Mouse (Mus musculus): Measurements from ENCODE around the gene Vipr1.

The Vipr1 gene

GRCm38 (mm10) chr9:121681191-121681590 is 38.7 kb downstream of the Vipr1 start:
- no peak for DNase-seq

DNA sequence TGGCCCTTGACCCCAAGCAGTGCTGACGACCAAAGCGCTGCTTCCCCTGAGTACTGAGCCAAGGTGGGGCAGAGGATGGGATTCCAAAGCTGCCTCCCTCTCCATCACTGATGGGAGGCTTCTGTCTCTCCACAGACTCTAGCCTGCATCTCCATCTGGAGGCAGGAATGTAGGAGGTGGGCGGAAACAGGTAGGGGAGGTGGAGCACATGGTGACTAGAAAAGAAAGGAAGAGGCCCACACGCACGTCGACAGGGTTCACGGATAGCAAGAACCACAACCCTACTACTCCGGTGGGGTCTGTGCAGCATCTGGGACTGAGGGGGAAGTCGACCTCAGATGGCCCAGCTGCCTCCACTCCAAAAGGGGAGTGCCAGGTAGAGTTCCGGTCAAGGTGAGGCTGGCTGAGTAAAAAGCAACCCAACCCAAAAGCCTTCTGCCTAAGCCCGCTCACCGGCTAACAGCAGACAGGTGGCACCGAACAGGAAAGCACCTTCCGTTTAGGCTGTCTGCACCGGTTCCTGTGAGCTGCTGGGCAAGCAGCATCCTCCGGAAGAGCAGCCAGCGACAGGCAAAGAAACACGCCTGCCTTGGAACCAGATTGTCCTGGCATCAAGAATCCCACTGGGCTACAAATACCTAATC is 39.6 kb downstream of the Vipr1 start:
- no peak for DNase-seq

GRCm38 (mm10) chr9:121684702-121685101 is 42.2 kb downstream of the Vipr1 start:
- DNase-seq = no peak

GRCm38 (mm10) chr9:121690200-121690651 is 47.7 kb downstream of the Vipr1 start:
- peak; percentile 58 to 69 for DNase-seq

DNA sequence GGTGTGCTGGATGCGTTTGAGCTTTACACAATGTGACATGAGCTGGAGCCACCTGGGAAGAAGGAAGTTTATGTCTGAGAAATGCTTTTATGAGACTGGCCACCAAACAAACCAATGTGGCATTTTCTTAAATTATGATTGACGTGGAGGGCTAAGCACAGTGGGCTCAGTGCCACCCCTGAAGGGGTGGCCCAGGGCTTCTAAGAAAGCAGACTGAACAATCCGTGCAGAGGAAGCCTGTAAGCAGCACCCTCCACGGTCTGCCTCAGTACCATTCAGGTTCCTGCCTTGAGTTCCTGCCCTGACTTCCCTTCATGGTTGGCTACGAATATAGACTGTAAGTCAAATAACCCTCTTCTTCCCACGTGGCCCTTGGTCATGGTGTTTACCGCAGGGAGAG is 48.2 kb downstream of the Vipr1 start:
- DNase-seq = no peak

DNA sequence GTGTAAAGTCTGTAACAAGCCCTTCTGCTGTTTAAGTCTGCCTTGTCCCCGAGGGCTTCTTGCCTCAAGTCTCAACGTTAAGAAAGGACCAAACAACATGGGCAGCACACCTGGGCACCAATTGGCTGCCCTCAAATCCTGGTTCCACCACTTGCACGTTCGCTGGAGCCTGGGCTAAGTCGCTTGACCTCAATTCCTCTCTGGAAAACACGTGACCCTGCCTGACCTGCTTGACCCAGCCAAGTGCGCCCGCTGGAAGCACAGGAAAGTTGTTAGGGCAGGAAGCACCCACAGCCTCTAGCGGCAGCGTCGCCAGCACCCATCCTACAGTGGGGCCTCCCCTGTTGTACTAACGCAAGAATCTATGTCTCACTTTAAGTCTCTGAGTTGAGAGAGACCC is 52.2 kb downstream of the Vipr1 start:
- no peak for DNase-seq

DNA sequence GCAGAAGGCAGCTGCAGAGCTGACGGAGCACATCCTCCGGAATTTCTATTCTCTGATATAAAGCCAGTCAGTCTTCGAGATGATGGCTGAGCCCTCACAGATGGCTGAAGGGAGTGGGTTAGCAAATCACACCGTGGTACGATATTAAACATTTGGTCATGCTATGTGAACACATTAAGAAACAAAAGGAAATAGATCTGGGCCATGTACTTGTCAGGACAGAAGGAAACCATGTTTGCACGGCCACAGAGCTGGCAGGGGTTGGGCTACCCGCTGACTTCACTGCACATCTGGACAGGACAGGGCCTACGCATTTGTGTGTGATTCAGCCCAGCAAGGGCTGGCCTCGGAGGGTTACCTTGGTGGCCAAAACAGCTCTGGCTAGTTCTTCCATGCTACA is 54.1 kb downstream of the Vipr1 start:
- DNase-seq = no peak

DNA sequence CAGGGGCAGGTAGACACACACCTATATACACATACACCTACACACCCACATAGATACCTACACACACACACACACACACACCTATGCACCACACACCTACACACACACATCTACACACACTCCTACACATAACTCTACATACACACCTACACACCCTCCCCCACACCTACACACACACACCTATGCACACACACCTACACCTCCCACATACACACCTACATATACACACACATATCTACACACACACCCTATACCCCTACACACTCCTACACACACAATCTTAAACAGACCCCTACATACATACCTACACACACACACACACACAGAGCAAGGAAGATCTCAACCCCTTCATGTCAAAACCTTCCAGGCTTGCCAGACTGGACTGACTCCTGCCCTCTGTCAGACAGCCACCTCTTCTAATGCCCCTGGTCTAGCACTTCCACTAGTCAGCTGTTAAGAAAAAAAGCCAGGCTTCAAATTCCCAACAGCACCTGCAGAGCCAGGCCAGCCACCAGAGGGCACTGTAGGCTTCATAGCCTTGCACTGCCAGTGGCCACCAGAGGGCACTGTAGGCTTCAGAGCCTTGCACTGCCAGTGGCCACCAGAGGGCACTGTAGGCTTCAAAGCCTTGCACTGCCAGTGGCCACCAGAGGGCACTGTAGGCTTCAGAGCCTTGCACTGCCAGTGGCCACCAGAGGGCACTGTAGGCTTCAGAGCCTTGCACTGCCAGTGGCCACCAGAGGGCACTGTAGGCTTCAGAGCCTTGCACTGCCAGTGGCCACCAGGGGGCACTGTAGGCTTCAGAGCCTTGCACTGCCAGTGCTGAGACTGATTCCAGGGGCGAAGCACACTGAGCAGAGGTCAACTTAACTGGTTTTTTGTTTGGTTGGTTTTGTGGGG is 54.9 kb downstream of the Vipr1 start:
- DNase-seq = peak; percentile 77 to 88

GRCm38 (mm10) chr9:121704261-121704645 is 61.7 kb downstream of the Vipr1 start:
- DNase-seq = peak in 1 of 2 experiments; percentile 21

DNA sequence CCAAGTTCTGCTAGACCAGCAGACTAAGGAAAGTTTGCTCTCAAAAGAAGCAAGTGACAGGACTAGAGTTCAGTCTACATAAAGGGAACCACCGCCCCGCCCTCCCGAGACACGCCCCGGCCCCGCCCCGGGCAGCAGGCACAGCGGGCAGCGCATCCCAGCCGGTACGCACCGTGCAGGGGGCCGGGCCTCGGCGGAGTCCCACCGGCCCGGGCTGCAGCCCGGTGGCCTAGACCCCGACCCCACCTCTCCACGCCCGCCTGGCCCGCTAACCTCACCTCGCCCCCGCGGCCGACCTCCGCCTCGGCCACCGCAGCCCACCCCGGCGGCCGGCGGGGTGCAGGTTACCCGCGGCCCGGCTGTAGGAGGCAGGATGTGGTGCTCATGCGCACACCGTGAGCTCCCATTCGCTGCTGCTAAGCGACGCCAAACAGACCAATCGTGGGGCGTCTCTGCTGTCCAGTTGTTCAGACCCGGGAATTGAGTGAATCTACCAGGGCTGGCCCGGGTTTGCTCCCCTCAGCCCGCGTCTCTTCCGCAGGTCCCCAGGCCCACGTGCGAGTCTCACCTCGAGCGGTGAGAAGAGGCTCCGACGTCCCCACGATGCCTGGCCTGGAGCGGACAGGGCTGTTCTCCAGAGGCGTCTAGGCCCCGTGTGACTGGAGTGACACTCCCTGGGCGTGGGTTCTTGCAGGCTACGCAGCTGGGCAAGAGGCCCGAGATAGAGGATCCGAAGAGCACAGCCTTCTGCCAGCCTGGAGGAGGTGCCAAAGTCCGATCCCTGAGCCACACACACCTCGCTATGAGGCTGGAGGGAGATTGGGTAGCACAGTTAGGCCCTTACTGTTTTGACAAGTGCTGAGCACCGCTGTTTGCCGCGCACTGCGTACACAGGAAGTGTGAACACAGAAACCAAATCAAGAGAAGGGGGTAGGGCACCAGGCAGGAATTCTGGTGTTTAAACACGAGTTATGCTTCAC is 62.4 kb downstream of the Vipr1 start, which contains the start of gene Sec22c:
Sec22c (minus strand) TSS at position 845 of the 980 bp plus-strand sequence.
- peak; percentile 88 to 91 for DNase-seq

- no peak for DNase-seq
Observed at GRCm38 (mm10) chr9:121706029-121706675, 63.6 kb downstream of the Vipr1 start.

- no peak for DNase-seq
Observed at GRCm38 (mm10) chr9:121707801-121708200, 65.3 kb downstream of the Vipr1 start.

- DNase-seq = no peak
Observed at GRCm38 (mm10) chr9:121708506-121709486, 66.3 kb downstream of the Vipr1 start.

GRCm38 (mm10) chr9:121709898-121710583 is 67.5 kb downstream of the Vipr1 start, which contains the start of gene Ss18l2:
Ss18l2 (plus strand) TSS chr9:121710329.
- peak; percentile 99 for DNase-seq

DNA sequence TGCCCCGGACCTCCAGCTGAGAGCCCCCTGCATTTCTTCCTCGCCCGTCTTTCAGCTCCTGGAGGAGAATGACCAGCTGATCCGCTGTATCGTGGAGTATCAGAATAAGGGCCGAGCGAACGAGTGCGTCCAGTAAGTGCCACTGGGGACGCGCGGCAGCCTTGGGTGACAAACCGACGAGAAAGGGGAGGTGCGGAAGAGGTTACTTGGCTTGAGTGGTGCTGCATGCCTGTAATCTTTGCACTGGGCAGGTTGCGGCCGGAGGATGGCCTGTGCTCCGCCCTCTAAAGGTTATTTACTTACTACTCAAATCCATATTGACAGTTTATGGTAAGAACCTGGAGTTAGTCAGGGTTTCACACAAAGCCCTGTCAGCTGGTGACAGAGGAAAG is 68.1 kb downstream of the Vipr1 start:
- no peak for DNase-seq

- peak in 1 of 2 experiments; percentile 39 for DNase-seq
Observed at GRCm38 (mm10) chr9:121717048-121717447, 74.5 kb downstream of the Vipr1 start.

GRCm38 (mm10) chr9:121718070-121718705 is 75.7 kb downstream of the Vipr1 start:
- DNase-seq = peak in 1 of 2 experiments; percentile 40

DNA sequence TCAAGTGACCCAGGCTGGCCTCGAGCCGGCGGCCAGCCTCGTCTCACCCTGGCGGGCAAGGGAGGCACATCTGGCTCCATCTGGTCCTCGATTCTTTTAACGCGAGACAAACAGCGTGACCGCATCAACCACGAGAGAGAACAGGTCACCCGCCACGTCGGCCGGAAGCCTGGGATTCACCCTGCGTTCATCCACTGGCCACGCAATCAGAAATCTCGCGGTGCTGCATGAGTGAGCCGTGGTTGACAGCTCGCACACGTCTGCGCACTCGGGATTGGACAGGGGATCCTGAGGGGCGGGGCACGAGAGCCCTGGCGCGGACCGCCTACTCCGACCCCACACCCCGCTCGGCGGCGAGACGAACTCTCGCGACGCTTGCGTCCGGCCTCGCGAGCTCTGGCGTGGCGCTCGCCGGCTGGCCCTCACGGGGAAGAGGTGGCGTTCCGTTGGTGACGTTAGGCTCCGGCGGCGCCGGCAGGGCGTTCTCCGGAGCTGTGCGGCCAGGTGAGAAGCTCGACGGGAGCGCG is 76.3 kb downstream of the Vipr1 start, which contains the start of gene Nktr:
Nktr (plus strand) TSS at position 378 of the 527 bp plus-strand sequence.
- peak; percentile 98 to 99 for DNase-seq
